Mouse (Mus musculus) ES-Bruce4 (cell line): ENCODE results near the gene Tiam1.

Experiments used
- CTCF ChIP-seq: IDR thresholded peaks from one replicate; pipeline ENCODE4 v1.8.1; 2011; ENCODE audit warnings: low read depth, low read length
- POLR2A ChIP-seq: IDR thresholded peaks from one replicate; pipeline ENCODE4 v1.8.1; 2011; ENCODE audit warnings: low read length; ENCODE audit not compliant: insufficient read depth

DNA sequence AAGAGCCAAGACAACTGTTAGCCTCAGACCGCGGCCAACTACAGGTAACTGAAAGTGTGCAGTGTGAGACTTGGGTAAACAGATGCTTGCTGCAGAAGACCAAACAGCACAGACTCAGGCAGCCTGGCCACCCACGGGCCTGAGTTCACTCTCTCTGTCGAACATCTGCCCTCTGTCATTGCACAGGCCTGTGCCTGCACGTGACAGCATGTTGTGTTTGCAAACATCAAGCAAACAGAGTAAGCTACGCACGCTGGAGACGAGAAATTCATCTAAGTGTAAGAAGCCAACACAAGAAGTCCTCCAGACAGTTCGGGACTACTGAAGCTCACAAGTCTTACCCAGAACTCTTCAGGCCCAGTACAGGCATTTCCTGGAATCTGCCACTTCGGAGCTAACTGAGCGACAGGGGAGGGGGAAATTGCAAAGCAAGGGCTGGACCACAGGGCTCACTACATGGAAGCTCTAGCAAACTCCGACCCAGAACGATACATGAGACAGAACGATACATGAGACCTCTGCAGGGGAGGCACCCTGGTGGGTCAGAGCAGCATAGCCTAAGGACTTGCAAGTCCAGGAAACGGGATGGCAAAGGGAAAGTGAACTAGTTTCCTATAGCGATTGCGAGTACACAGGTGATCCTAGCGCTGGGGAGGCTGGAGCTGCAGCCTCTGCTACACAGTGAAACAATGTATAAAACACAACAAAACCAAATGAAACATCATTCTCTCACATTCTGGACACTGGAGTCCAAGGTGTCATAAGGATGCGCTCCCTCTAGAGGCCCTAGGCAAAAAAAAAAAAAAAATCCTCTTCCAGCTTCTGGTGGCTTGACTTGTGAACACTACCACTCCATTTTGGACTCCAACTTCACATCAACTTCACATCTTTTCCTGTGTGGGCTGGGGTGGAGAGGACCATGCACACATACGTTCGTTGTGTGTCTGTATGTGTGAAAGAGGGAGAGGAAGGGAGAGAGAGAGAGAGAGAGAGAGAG, 18.0 kb downstream of the Tiam1 start:
- no peak for TF ChIP-seq POLR2A
- TF ChIP-seq CTCF = no peak
